Mouse (Mus musculus): ENCODE results near the gene Stx16. TPM values are rescaled to one million over a fixed set of nuclear protein-coding genes. Genes with fewer than 3 reads are reported as not detected.
A peak's percentile ranks its signal among the peaks of the same experiment; 100 is the strongest.

Stx16 gene
- polyA plus RNA-seq, 1 experiment from 2014 or later = 13.7 TPM

DNA sequence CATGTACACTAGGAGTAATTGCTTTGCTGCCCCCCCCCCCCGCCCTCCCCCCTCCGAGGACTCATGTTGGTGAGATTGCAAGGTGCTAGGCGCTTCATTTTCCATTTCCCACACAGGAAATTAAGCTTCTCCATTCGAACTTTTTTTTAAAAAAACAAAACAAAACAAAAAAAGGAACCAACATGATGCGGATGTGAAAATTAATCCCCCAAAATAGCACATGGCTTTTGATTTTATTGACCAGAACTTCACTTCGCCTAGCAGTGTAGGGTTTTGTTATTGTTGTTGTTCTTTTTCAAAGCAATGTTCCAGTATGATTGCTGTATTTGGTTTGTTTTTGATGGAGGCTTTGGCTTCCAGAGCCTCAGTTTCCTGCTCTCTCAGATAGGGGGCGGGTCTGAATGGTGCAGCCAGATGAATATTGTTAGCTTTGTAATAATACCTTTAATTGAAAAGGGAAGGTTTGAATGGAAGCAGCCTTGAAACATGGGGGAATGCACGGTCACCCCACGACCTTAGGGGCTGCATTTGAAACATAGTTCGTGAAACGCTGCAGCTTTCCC lies 1.7 kb downstream of the Stx16 start:
- Histone ChIP-seq H3K4me1 (peaks cover 58% of the 10 kb centered on the region), H3K4me3 (peak overlapping the region; percentile 70), H3K27ac (peak overlapping the region; percentile 0; the same call in 1 of the 2 replicates), H3K27me3 (replicated peaks) (no peaks in the 10 kb centered on the region), H3K36me3 (no peaks in the 10 kb centered on the region), H3K9me3 (no peaks in the 10 kb centered on the region), H3K9ac (peak overlapping the region; percentile 74), H3K4me2 (replicated peaks) (peak overlapping the region; percentile 94)
- WGBS = 9% methylated on average over 11 of the region's 11 CpGs
- no peak for ATAC-seq (ENCODE audit: low FRiP score, low read depth)

- Histone ChIP-seq H3K27ac (no peak overlapping the region), H3K36me3 (no peaks in the 10 kb centered on the region), H3K4me2 (replicated peaks) (no peak overlapping the region), H3K27me3 (replicated peaks) (no peaks in the 10 kb centered on the region), H3K9ac (no peak overlapping the region), H3K4me3 (no peak overlapping the region), H3K9me3 (no peaks in the 10 kb centered on the region), H3K4me1 (peaks cover 43% of the 10 kb centered on the region)
- no peak for ATAC-seq (ENCODE audit: low FRiP score, low read depth)
- WGBS = 67% methylated on average over 5 of the region's 5 CpGs
These were observed 5.7 kb downstream of the Stx16 start for GRCm38 (mm10) chr2:174081833-174082232.

GRCm38 (mm10) chr2:174082380-174082918 lies 6.3 kb downstream of the Stx16 start:
- no peak for ATAC-seq (ENCODE audit: low FRiP score, low read depth)
- Histone ChIP-seq H3K27ac (no peak overlapping the region), H3K9ac (no peak overlapping the region), H3K9me3 (no peaks in the 10 kb centered on the region), H3K4me3 (no peak overlapping the region), H3K27me3 (replicated peaks) (no peaks in the 10 kb centered on the region), H3K4me2 (replicated peaks) (no peak overlapping the region), H3K4me1 (peaks cover 40% of the 10 kb centered on the region), H3K36me3 (no peaks in the 10 kb centered on the region)
- WGBS = 75% methylated on average over 3 of the region's 3 CpGs

DNA sequence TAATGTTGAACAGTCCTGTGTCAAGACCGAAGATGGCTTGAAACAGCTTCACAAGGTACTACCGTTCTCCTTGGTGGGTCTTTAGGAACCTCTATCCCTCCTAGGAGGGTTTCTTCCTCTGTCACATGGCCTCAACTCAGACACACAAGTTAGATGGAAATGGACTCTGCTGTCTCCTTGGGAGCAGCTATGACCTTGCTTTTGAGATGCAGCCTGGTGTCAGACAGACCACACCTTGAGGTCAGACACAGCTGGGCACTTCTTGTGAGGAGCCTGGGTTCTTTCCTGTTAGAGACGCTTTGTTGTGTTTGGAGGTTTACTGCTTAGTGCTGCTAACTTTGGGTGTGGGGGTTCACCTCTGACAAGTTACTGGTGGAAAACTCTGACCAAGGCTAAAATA lies 19.0 kb downstream of the Stx16 start:
- WGBS = 97% methylated on average over 3 of the region's 3 CpGs
- H3K4me3 ChIP-seq = no peak overlapping the region
- no peak overlapping the region for H3K4me2 ChIP-seq (replicated peaks)
- H3K36me3 ChIP-seq = peaks cover 22% of the 10 kb centered on the region
- H3K9ac ChIP-seq = no peak overlapping the region
- no peaks in the 10 kb centered on the region for H3K27me3 ChIP-seq (replicated peaks)
- H3K4me1 ChIP-seq = no peaks in the 10 kb centered on the region
- no peak overlapping the region for H3K27ac ChIP-seq
- no peak for ATAC-seq (ENCODE audit: low FRiP score, low read depth)
- no peaks in the 10 kb centered on the region for H3K9me3 ChIP-seq

- WGBS = 76% methylated on average over 7 of the region's 7 CpGs
- Histone ChIP-seq H3K4me3 (no peak overlapping the region), H3K36me3 (no peaks in the 10 kb centered on the region), H3K27ac (0 out of 2 replicates have a peak overlapping the region, but pooled peaks have one; percentile 27), H3K9ac (no peak overlapping the region), H3K9me3 (no peaks in the 10 kb centered on the region), H3K27me3 (replicated peaks) (no peaks in the 10 kb centered on the region), H3K4me2 (replicated peaks) (no peak overlapping the region), H3K4me1 (no peaks in the 10 kb centered on the region)
- no peak for ATAC-seq (ENCODE audit: low FRiP score, low read depth)
These were observed 26.3 kb downstream of the Stx16 start for GRCm38 (mm10) chr2:174102399-174102798.

DNA sequence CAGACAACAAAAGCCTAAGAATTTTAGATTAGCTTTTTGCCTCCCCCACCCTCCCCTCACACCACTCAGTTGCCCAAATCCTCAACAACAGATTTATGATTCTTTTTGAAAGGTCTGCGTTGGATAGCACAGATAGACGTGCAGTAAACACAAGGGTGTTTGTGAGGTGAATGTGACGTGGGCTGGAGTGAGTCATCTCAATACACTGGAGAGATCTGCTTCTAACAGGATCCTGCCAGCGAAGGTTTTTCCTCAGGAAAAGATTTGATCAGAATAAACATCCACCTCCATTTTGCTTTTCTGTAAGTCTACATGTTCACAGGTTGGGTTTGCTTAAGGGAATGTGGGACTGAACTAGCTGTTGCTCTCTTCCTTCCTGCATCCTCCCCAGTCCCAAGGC lies 27.4 kb downstream of the Stx16 start:
- Histone ChIP-seq H3K27ac (no peak overlapping the region), H3K36me3 (no peaks in the 10 kb centered on the region), H3K9ac (no peak overlapping the region), H3K9me3 (no peaks in the 10 kb centered on the region), H3K4me2 (replicated peaks) (no peak overlapping the region), H3K27me3 (replicated peaks) (no peaks in the 10 kb centered on the region), H3K4me3 (no peak overlapping the region), H3K4me1 (no peaks in the 10 kb centered on the region)
- ATAC-seq (ENCODE audit: low FRiP score, low read depth) = no peak
- WGBS = 88% methylated on average over 4 of the region's 4 CpGs

DNA sequence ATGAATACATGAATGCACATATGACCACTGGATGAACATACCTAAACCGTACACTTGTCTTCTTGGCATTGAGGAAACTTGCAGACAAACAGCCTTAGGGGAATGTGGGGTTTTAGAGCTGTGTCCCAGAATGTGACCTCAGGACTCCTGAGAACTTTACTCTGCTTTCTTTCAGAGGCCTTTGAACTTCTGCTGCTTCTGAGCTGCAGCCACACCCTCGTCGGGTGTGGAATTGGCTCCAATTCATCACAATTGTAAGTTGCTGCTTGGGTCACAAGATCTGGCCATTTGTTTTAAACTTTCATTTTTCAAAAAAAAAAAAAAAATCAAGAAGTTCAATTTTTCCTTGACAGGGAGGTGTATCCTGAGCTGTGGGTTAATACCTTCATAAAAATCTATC lies 31.3 kb downstream of the Stx16 start:
- WGBS = 79% methylated on average over 3 of the region's 3 CpGs
- no peak overlapping the region for H3K4me2 ChIP-seq (replicated peaks)
- H3K4me3 ChIP-seq = no peak overlapping the region
- H3K9ac ChIP-seq = no peak overlapping the region
- no peaks in the 10 kb centered on the region for H3K36me3 ChIP-seq
- H3K27me3 ChIP-seq (replicated peaks) = no peaks in the 10 kb centered on the region
- H3K27ac ChIP-seq = no peak overlapping the region
- H3K9me3 ChIP-seq = no peaks in the 10 kb centered on the region
- ATAC-seq (ENCODE audit: low FRiP score, low read depth) = no peak
- H3K4me1 ChIP-seq = peaks cover 18% of the 10 kb centered on the region

DNA sequence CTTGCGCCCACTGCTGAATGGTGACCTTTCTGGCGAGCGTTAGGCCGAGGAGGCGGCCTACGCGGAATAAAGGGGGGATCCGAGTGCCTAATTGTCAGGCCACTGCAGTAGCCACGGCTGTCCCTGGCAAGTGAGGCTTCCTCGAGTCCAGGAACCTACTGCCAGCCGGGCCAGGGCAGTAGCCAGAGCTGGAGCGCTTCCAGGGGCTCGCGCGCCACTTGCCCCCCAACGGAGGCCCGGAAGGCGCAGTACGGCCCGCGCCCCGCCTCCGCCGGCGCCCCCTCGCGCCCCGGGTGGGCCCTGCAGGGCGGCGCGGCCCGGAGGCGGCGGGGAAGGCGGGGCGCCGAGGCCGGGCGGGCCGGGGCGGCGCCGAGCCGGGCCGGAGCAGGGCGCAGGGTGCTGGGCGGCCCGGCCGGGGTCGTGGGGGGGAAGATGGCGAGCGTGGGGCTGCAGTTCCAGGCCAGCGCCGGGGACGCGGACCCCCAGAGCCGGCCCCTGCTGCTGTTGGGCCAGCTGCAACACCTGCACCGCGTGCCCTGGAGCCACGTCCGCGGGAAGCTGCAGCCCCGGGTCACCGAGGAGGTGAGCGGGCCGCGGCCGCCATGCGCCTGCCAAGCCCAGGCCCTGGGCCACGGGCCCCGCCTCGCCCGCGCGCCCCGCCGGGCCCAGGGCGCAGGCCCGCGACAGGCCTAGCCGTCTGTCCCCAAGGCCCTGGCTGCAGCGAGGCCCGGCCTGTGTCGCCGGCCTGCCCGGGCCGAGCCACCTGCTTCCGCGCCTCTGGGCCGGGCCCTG lies 34.1 kb downstream of the Stx16 start, which contains the start of gene Npepl1:
Gene Npepl1 (plus strand): TSS at position 359 of the 792 bp plus-strand sequence.
- Histone ChIP-seq H3K9ac (peak within 1 kb of the TSS; percentile 79), H3K36me3 (no peaks in the 10 kb centered on the region), H3K27me3 (replicated peaks) (no peaks in the 10 kb centered on the region), H3K4me2 (replicated peaks) (peak within 1 kb of the TSS; percentile 80), H3K9me3 (no peaks in the 10 kb centered on the region), H3K27ac (peak within 1 kb of the TSS; percentile 57), H3K4me3 (peak within 1 kb of the TSS; percentile 43), H3K4me1 (peaks cover 24% of the 10 kb centered on the region)
- WGBS = 2% methylated on average over 89 of the region's 90 CpGs
- ATAC-seq (ENCODE audit: low FRiP score, low read depth) = peak; percentile 72

- Histone ChIP-seq H3K4me3 (peak overlapping the region; percentile 43), H3K4me1 (peaks cover 24% of the 10 kb centered on the region), H3K9me3 (no peaks in the 10 kb centered on the region), H3K27ac (peak overlapping the region; percentile 57), H3K36me3 (no peaks in the 10 kb centered on the region), H3K27me3 (replicated peaks) (no peaks in the 10 kb centered on the region), H3K4me2 (replicated peaks) (peak overlapping the region; percentile 80), H3K9ac (peak overlapping the region; percentile 79)
- 31% methylated on average over 33 of the region's 33 CpGs for WGBS
- peak; percentile 71 for ATAC-seq (ENCODE audit: low FRiP score, low read depth)
These were observed 34.9 kb downstream of the Stx16 start for GRCm38 (mm10) chr2:174110783-174111549.

- no peak overlapping the region for H3K4me2 ChIP-seq (replicated peaks)
- H3K9ac ChIP-seq = no peak overlapping the region
- no peaks in the 10 kb centered on the region for H3K27me3 ChIP-seq (replicated peaks)
- no peaks in the 10 kb centered on the region for H3K36me3 ChIP-seq
- WGBS = 87% methylated on average over 18 of the region's 18 CpGs
- H3K4me1 ChIP-seq = peaks cover 24% of the 10 kb centered on the region
- ATAC-seq (ENCODE audit: low FRiP score, low read depth) = no peak
- no peak overlapping the region for H3K27ac ChIP-seq
- H3K9me3 ChIP-seq = no peaks in the 10 kb centered on the region
- H3K4me3 ChIP-seq = no peak overlapping the region
These were observed 36.8 kb downstream of the Stx16 start for GRCm38 (mm10) chr2:174112931-174113330.

DNA sequence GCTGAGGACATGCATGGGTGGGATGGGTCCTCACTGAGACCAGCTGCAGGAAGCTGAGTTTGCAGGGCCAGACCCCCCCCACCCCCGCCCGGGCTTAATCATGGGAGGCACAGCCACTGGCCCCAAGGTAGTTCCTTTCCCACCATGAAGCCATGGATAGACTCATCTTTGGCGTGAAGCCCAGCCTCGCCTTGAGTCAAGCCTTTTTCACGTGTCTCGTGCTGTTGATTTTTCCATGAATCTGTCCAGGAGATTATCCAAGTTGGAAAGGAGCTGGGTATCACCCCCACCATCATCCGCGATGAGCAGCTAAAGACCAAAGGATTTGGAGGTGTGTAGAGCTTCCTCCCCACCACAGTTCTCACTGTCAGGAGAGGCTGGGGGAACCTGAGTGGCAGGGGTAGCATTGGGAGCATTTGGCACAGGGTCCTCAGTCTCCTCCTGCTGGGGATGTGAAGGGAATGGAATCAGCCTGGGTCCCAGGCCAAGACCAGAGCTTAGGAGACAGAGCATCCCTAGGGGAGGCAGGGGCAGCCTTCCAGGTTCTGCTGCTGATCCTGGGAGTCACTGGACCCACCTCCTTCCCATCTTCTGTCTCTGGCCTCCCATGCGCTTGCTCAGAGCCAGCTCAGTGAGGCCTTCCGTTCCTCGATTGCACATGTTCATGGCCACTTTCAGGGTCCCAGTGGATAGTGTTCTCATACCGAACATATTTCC lies 38.2 kb downstream of the Stx16 start:
- Histone ChIP-seq H3K4me3 (no peak overlapping the region), H3K4me1 (peaks cover 24% of the 10 kb centered on the region), H3K27ac (no peak overlapping the region), H3K9me3 (no peaks in the 10 kb centered on the region), H3K9ac (no peak overlapping the region), H3K27me3 (replicated peaks) (no peaks in the 10 kb centered on the region), H3K36me3 (peaks cover 2% of the 10 kb centered on the region; the same call in 1 of the 2 replicates), H3K4me2 (replicated peaks) (no peak overlapping the region)
- WGBS = 89% methylated on average over 12 of the region's 12 CpGs
- ATAC-seq (ENCODE audit: low FRiP score, low read depth) = no peak
